Mouse (Mus musculus) layer of hippocampus, adult 18-20 months (tissue): ENCODE measurements around the gene Camta1. TPM values are rescaled to one million over a fixed set of nuclear protein-coding genes. Genes with fewer than 3 reads are reported as not detected.
A peak's percentile ranks its signal among the peaks of the same experiment; 100 is the strongest.
"Not testable (repeated sequence)": the region's sequence is repeated elsewhere in the genome, so short reads cannot be mapped to it uniquely, and the experiment has no call there.

ENCODE experiments used
- DNase-seq, 2 experiments: peaks; one replicate each; pipeline ENCODE4 v3.0.0; 2022; ENCODE audit warnings: low spot score in 2 of 2
- total RNA-seq, 2 experiments: library from RNA; stranded (reverse); gene quantifications; 2 replicates each; pipeline ENCODE4 v1.2.3; 2021

The Camta1 gene
- total RNA-seq, 2 experiments from 2014 or later = 279 to 302 TPM

DNA sequence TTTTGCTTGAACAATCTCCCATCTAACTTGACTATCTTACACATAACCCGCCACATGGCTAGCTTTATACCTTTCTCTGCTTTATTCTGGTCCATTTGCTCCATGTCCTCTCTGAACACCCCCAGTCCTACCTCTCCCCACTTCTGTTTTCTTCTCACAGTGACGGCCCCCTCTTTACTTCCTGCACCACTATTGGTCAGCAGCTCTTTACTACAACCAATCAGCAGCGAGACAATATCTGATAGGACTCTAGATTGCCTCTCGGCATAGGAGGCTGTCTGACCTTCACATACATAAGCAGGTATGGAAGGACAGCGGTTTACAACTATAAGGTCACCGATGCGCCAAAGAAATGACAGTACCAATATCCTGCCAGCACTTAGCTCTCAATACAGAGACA, 825.2 kb downstream of the Camta1 start:
- DNase-seq = no peak

DNA sequence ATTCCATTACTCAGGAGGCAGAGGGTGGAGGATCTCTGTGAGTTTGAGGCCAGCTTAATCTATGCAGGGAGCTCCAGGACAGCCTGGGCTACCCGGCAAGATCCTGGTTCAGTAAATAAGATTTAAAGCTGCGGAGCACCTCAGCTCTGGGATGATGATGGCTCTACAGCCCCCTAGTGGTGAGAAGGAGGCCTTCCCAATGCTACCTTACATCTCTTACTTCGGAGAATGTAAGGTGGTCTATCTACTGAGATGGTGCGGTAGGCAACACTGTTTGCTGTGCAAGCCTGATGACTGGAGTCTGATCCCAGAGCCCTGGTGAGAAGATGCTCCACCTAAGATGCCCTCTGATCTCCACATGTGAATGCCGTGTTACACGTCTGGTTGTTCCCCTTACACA, 834.7 kb downstream of the Camta1 start:
- DNase-seq = peak in 1 of 2 experiments; percentile 48

DNA sequence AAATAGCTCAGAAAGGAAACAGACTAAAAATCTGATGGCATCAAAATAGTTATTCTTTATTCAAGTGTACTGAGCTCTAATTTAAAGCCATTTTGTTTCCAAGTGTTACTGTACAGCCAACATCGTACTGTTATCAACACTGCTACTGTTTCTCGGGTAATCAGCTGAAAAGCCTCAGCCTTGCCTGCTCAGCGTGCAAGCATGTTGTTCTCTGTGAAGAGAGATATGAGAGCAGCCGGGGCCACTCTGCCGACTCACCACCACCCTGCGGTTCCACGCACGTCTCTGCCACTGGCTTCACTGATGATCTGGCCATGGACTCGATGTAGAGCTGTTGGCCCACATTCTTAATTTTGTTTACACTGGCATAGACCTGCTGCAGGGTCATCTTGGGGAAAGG, 837.5 kb downstream of the Camta1 start:
- no peak for DNase-seq

DNA sequence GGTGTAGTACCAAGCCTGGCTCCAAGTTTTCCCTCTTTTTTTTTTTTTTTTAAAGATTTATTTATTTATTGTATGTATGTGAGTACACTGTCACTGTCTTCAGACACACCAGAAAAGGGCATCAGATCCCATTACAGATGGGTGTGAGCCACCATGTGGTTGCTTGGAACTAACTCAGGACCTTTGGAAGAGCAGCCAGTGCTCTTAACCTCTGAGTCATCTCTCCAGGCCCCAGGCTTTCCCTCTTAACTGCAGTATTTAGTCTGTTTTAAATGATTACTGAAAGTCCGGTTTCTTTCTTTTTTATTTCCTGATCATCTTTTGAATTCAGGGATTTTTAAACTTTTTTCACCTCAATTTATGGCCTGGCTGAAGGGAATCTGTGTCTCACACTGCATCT, 844.3 kb downstream of the Camta1 start:
- DNase-seq = not testable (repeated sequence)

DNA sequence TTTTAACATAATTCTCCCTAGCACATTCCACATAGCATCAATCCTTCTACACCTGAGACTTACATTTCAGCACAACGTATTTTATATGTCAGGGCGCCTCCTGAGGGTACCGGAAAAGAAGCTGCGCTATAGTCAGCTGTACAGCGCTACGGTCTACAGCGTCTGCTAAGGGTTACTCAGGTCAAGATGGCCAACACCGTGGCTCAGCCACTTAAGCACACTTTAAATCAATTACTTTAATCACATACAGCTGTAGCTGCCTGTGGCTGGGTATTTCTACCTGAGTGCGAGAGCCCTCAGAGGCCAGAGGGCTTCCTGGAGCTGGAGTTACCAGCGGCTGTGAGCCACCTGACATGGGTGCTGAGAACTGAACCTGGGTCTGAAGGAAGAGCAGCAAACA, 845.7 kb downstream of the Camta1 start:
- DNase-seq = no peak

DNA sequence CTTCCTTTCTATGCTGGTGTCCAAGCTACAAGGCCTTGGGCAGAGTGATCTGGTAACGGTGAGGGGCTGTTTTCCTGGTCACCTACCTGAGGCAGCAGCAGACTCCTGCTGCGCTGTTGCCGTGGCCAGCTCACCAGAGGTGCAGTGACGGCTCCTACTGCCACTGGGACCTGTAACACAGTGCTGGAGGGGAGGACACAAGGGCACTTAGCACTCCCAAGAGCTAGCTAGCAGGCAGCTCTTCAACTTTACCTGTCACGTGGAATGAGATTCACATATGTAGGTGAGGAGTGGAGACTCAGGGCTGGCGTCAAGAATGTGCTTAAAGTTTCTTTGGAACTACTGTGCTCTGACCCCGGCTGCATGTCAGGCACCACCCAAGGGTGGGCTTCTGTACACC, 851.4 kb downstream of the Camta1 start:
- no peak for DNase-seq

DNA sequence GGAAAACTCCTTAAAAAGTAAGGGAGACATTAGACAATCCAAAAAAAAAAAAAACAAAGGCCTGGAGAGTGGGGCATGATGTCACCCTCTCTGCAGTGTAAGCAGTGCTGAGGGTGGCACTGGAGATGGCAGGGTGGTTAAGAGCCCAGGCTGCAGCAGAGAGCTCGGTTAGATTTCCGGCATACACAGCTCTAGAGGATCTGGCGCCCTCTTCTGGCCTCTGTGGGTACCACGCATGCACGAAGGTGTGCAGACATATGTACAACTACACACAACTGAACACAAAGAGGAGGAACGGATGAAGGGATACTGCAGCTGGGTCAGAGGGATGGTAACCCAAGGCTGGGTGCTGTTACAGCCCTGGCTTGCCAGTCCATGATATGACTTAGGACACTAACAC, 854.7 kb downstream of the Camta1 start:
- peak; percentile 9 to 62 for DNase-seq

DNA sequence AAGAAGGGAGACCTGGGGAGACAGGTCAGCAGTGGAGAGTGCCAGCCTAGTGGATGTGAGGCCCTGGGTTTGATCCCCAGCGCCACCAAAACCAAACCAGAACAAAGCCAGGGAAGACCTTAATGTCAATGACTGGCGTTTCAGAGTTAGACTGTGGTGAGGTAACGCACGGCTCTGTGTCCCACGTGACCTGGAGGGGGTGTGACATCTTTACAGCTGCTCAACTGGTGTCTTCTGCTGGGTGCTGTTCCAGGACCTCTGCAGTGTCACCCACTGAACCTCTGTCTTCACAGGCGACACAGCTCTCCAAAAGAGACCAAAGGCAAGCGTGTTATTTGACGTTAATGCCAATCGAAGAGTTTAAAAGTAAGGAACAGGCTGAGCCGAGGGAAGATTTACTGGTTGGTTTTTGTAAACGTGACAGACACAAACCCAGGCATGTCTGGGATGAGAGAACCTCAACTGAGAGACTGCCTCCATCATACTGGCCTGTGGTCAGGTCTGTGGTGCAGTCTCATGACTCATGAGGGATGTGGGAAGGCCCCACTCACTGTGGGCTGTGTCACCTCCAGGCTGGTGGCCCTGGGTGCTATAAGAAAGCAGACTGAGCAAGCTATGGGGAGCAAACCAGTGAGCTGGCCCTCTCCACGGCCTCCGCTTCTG, 855.9 kb downstream of the Camta1 start:
- no peak for DNase-seq

DNA sequence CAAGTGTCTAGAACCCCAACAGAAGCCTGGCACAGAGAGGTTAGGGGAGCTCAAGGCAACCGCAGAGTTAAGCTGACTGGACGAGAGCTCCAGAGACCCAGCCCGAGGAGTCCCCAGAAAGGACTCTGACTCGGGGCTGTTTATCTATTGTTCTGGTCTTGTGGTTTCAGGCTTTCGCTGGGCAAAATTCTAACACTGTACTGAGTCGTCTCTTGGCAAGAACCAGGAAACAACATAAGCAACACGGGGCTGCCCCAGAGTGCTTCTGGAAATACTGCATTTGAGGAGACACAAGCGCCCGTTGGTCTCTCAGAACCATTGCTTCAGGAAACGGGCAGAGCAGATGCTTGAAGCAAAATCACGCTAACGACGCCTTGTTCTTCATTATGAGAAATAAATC, 860.3 kb downstream of the Camta1 start:
- no peak for DNase-seq

DNA sequence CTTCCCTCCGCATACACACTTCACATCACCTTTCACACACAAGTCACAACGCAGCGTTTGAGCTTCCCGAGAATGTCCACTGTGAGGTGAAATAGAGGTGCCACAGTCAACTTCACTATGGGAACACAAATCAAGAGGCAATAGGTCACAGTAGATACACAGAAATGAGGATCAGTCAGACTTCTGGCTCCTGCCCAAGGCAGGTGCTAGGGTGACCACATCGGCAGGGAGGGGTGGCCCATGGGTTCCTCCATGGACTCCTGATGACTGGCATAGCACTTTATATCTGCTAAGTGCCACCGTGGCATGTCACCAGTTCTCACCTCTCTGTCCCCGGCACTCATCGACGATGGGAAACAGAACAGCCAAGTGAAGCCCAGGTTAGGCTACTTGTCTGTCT, 863.0 kb downstream of the Camta1 start:
- no peak for DNase-seq

DNA sequence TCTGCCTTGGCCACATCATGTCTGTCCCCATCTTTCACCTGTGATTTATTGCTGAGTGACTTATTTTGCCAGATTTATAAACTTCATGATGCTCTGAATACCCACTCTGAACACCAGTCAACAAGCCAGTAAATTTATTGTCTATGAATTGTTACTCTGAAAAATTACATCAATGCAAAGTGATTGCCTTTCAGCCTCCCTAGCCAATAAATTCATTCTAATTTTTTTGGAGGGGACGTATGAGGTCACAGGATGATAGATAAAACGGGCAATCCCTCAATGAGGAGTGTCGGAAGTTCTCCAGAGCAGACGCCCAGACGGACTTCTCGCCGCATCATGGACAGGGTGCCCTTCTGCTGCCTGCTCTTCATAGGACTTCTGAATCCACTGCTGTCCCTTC, 864.9 kb downstream of the Camta1 start, which contains the start of gene Uts2:
TSS of gene Uts2 (plus strand) at position 301 of the 400 bp plus-strand sequence.
- DNase-seq = no peak

DNA sequence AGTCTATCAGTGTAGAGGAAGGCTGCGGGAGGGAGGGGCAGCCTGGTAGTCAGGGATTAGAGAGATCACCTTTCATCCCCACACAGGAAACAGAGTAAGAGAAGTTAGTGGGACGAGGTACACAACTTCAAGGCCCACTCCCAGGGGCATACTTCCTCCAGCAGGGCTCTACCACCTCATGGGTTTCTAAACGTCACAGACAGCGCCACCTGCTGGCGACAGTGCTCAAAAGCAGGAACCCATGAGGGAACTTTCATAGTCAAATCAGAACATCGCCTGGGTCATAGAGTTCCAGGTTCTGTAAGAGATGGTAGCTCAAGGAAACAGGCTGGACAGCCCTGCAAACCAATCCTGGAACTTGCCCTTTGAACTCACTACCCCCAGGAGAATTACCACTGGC, 871.5 kb downstream of the Camta1 start:
- DNase-seq = no peak

DNA sequence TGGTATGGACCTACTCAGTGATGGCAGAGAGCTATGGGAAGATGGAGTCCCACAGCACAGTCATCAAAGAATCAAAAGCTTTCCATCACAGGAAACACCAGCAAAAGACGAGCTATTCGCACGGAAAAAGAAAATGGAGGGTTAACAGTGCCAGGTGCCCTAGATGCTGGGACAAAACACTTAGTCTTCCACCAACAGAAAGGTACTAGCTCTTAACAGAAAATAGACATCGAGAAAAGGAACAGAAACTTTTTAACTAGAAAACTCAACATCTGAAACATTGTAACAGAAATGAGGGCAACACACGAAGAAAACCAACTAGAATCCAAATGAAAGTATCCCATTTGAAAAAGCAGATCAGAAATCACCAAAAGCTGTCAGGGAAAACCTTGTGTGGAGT, 881.5 kb downstream of the Camta1 start:
- no peak for DNase-seq

DNA sequence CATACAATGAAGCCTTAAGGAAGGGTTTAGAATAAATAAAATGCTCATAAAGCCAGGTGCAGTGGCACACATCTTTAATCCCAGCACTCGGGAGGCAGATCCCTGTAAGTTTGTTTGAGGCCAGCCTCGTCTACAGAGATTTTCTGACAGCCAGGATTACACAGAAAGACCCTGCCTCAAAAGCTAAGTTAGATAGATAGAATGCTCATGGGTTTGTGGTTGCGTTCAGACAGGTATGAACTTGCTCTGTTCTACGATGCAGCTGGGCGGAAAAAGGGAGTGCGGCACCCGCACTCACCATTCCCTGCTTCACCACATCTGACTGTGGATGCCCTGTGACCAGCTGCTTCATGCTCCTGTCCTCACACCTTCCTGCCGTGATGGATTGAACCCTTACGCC, 882.2 kb downstream of the Camta1 start:
- no peak for DNase-seq

DNA sequence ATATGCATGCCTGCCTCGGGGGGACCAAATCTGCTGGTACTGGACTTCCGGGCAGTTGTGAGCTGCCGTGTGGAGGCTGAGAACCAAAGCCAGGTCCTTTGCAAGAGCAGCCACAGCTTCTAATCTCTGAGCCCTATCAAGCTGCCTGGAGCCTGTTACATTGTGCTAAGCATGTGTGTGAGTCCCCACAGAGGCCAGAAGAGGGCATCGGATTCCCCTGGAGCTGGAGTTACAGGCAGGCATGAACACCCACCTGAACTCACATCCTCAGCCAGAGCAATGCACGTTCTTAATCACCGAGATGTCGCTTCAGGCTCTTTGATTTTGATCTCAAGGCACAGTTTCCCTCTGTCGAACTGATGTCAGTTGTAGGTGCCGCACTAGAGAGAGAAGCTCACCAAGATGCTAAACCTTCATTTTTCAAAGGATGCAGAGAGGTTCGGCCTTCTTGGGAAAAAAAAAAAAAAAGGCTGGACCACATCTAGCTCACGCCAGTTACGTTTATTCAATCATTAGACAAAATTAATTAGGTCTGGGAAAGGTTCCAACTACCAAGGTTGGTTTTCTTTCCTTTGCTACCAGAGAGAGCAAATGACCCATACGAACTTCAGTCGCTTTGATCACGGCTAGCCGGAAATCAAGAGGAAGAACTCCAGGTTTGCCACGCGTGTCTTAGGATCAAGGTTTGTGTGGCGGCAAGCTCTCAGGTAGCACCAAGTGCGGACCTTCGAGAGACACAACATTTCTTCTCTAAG, 883.3 kb downstream of the Camta1 start:
- DNase-seq = no peak

DNA sequence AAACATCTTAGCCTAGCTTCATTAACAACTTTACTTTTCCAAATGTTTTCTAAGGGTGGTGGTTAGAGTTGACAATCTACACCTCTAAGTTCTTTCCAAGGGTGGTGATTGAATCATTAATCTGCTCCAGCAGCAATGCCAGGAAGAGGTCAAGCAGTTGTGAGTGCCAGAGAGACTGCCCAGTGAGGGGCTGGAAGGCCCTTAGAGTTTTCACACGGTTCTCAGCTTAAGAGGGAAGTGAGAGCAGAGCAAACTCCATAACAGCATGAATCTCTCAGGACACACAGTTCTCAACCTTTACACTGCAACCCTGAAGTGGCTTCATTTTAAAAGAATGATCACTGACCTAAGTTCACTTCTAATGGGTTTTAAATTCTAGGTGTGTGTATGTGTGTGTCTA, 886.5 kb downstream of the Camta1 start:
- DNase-seq = no peak

DNA sequence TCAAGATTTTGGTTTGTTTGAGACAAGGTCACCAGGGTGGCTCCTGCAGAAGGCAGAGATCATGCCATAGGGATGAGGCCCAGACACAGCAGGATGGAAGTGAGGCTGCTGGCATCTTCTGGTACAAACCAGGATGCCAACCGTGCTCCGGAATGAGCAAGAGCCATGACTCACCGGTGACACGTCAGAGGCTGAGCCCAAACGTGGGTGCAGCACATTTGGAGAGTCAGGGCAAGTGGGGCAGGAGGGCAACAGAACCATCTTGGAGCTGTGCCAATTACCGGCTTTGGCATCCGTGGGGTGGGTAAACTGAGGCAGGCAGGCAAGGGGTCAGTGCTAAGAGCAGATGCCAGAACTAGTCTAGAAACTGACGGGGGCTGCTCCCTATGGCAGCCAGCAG, 888.4 kb downstream of the Camta1 start:
- peak in 1 of 2 experiments; percentile 36 for DNase-seq

DNA sequence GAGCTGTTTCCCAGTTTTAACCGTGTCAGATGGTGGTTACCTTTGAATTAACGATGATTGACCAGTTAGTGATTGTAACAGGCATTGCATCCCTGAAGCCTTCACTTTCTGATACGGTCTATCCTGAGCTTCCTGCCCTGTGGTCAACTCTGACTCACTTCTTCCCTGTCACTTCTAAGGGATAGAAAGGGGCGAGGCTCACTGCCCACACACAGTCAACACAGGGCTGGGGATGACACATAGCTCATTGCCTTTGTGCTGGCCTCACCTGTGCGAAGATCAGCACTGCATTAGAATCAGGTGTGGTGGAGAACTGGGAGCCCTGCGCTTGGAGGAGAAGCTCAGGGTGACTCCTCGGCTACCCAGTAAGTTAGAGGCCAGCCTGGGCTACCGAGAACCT, 892.7 kb downstream of the Camta1 start:
- DNase-seq = no peak

DNA sequence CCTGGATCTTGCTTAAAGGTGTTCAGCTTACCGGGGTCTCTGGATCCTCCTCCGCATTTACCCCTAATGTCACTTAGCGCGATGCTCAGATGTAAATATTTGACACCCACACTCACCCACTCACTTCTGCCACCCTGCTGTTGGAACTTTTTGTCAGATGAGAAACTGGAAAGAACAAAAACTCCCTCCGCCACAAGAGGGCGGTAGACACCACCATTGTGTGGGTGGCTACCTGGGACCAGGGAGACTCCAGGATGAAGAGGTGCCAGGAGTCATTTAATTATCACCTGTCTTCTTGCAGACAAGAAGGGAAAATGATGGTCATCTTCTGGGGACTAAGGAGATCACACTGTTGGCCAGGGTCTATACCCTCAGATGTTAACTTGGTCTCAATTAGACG, 895.1 kb downstream of the Camta1 start:
- DNase-seq = peak; percentile 66 to 90

DNA sequence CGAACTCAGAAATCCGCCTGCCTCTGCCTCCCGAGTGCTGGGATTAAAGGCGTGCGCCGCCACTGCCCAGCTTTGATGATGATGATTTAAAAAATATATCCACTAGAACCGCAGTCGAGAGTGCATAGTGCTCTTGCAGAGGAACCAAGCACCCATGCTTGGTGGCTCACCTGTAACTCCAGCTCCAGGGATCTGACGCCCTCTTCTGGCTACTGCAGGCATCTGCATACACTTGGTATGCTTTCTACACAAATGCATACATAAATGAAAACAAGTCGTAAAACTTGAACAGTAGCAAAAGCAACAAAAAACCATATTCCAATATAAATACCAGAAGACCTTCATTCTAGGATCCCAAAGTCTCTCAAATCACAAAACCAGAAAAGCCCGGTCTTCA, 896.1 kb downstream of the Camta1 start:
- peak in 1 of 2 experiments; percentile 21 for DNase-seq

DNA sequence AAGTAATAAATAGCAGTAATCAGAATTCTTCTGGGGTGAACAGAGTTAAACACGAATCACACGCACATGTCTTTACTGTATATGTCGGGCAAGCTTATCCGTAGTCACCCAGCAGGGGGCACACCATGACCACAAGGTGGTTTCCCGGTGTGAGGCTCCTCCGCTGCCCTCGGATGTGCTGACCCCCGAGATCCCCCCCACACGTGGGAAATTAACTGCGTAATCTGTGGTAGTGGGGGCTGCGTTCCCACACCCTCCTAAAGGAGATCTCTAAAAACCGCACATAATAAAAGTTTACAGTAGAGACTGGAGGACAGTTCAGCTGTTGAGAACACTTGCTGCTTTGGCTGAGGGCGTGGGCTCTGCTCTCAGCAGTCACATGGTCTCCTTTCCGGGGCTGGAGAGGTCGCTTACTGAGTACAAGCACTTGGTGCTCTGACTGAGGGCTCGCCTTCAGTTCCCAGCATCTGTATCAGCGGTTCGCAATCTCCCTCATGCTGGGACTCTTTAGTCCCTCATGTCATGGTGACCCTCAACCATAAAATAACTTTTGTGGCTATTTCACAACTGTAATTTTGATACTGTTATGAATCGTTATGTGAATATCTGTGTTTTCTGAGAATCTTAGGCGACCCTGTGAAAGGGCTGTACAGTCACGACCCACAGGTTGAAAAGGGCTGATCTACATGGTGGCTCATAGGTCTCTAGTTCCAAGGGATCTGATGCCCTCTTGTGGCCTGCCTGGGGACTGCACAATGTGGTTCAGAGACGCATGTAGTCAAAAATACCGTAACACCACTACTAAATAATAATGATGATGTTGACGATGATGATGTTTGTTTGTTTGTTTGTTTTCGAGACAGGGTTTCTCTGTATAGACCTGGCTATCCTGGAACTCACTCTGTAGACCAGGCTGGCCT, 896.8 kb downstream of the Camta1 start:
- DNase-seq = peak; percentile 79 to 95

DNA sequence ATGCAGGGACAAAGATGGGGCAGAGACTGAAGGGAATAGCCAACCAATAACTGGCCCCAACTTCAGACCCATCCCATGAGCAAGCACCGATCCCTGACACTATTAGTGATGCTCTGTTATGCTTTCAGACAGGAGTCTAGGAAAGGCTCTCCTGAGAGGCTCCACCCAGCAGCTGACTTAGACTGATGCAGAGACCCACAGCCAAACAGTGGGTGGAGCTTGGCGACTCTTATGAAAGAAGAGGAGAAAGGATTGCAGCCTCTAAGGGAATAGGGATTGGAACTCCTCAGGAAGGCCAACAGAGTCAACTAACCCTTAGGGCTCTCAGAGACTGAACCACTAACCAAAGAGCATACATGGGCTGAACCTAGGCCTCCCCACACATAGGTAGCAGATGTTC, 898.0 kb downstream of the Camta1 start:
- no peak for DNase-seq
